Mouse (Mus musculus) neural tube, embryonic 11.5 days (tissue): ENCODE measurements around the gene Tex21. TPM values are rescaled to one million over a fixed set of nuclear protein-coding genes. Genes with fewer than 3 reads are reported as not detected.

ENCODE experiments used
- polyA plus RNA-seq: library from polyadenylated mRNA; unstranded; fragments of >200 nt; fragmentation: Nextera tagmentation; extraction: Ambion mirVana; gene quantifications from 2 replicates; pipeline ENCODE4 v1.2.1, GENCODE M21; 2014

Gene Tex21
- polyA plus RNA-seq, 1 experiment from 2014 or later: not detected

Other genes starting within 250 kb of the Tex21 start
- 0.11 and 0.18 TPM in 2 replicates for gene Esr2, start 69.5 kb downstream of the Tex21 start, polyA plus RNA-seq
- gene Mthfd1, start 8.6 kb upstream of the Tex21 start, polyA plus RNA-seq: 55.4 and 60.8 TPM in 2 replicates
- gene Akap5, start 78.1 kb upstream of the Tex21 start, polyA plus RNA-seq: 3.9 and 4.4 TPM in 2 replicates
- gene Zbtb25, start 122.9 kb upstream of the Tex21 start, polyA plus RNA-seq: 17.5 and 17.9 TPM in 2 replicates
- 7.7 and 7.9 TPM in 2 replicates for gene Zbtb1, start 123.5 kb upstream of the Tex21 start, polyA plus RNA-seq
- gene Hspa2, start 157.4 kb upstream of the Tex21 start, polyA plus RNA-seq: 5.1 and 6.0 TPM in 2 replicates
- gene Ppp1r36, start 170.8 kb upstream of the Tex21 start, polyA plus RNA-seq: 0.45 and 0.82 TPM in 2 replicates